Mouse (Mus musculus) bone marrow macrophage, adult 2 months (primary cell): ENCODE data around the gene Lgals9. TPM values are rescaled to one million over a fixed set of nuclear protein-coding genes. Genes with fewer than 3 reads are reported as not detected.
A peak's percentile ranks its signal among the peaks of the same experiment; 100 is the strongest.

Experiments
- H3K27ac ChIP-seq: 2 replicates; pipeline ENCODE4 v1.5.1; 2012; ENCODE audit warnings: low read depth, low read length; ENCODE audit not compliant: insufficient read depth
- H3K4me1 ChIP-seq: 2 replicates; pipeline ENCODE4 v1.6.1; 2012; ENCODE audit warnings: low read length; ENCODE audit not compliant: control insufficient read depth, insufficient read depth
- H3K4me3 ChIP-seq: 2 replicates; pipeline ENCODE4 v1.5.1; 2012; ENCODE audit warnings: mild to moderate bottlenecking, low read length, moderate library complexity; ENCODE audit not compliant: insufficient read depth
- CTCF ChIP-seq: IDR thresholded peaks from 2 replicates; pipeline ENCODE4 v1.5.1; 2012; ENCODE audit warnings: low read depth, mild to moderate bottlenecking, low read length, moderate library complexity
- POLR2A ChIP-seq: IDR thresholded peaks from 2 replicates; pipeline ENCODE4 v1.6.1; 2012; ENCODE audit warnings: mild to moderate bottlenecking, low read depth, low read length, borderline replicate concordance
- polyA plus RNA-seq: library from polyadenylated mRNA; stranded (reverse); fragments of >200 nt; gene quantifications from 2 replicates; pipeline ENCODE4 v1.2.4, GENCODE M21; 2012; ENCODE audit not compliant: missing spikeins, insufficient read depth, insufficient read length

The Lgals9 gene
- polyA plus RNA-seq, 1 experiment = 145 TPM

DNA sequence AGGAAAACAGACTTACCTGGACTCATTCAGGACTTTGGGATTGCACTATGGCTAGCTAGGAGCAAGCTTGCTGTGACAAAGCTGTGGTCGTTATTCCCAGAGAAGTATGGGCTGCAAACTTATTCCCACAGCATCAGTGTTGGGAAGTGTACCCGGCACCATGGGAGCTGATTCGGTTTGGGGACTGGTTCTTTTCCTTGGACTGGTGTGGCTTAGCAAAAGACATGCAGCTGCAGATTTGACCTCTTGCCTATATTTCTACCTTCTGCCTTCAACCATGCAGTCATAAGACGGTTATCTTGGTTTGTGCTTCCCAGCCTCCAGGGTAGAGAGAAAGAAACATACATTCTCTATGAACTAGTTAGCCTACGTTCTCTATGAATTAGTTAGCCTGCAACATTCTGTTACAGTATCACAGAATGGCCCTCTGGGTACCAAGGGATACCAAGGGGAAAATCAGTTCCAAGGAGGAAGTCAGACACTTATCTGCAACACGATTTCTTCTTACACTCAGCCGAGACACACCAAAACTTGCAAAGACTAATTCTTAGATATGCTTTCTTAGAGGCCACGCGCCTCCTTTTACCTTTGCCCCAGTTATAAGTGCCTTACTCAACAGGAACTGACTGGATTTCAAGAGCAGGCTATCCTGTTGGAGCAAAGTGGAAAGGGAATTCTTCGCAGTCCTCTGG is 1.7 kb upstream of the Lgals9 start:
- Histone ChIP-seq H3K4me3 (no peak overlapping the region), H3K27ac (no peak overlapping the region), H3K4me1 (peaks cover 29% of the 10 kb centered on the region)
- TF ChIP-seq POLR2A = no peak
- TF ChIP-seq CTCF = no peak

DNA sequence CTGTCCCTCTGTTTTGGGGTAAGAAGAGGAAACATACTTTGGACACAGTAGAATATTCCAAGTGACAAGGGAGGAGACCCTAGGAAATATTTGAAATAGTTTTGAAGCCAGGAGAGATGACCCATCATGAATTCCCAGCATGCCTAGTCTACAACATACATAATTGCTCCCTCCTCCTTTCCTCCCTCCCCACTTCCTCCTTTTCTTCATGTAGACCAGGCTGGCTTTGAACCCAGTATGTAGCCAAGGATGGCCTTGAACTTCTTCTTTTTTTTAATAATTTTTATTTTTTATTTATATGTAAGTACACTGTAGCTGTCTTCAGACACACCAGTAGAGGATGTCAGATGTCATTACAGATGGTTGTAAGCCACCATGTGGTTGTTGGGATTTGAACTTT is 759 bp upstream of the Lgals9 start:
- H3K4me1 ChIP-seq = peaks cover 29% of the 10 kb centered on the region
- peak overlapping the region; percentile 25; the same call in 1 of the 2 replicates for H3K27ac ChIP-seq
- TF ChIP-seq POLR2A = no peak
- TF ChIP-seq CTCF = no peak
- H3K4me3 ChIP-seq = no peak overlapping the region

DNA sequence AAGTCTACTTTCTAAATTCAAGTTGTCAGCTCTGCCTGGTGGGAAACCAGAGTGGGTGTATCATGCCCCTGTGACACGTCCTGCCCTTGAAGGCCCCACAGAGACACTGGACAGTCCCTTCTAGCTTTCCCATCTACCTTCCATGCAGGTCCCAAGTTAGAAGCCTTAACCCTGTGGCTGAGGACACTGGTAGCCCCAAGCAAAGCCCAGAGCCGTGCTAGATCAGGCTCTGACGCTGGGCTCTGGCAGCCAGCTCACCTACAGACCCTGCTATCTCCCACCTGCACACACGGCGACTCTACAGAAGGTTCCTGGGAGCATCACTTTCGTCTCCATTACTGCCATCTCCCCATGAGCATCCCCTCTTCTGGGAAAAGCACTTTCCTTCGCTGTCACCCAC is 1.2 kb downstream of the Lgals9 start:
- H3K27ac ChIP-seq = peak overlapping the region; percentile 68
- H3K4me1 ChIP-seq = peaks cover 29% of the 10 kb centered on the region
- TF ChIP-seq CTCF = no peak
- no peak for TF ChIP-seq POLR2A
- H3K4me3 ChIP-seq = peak overlapping the region; percentile 64

DNA sequence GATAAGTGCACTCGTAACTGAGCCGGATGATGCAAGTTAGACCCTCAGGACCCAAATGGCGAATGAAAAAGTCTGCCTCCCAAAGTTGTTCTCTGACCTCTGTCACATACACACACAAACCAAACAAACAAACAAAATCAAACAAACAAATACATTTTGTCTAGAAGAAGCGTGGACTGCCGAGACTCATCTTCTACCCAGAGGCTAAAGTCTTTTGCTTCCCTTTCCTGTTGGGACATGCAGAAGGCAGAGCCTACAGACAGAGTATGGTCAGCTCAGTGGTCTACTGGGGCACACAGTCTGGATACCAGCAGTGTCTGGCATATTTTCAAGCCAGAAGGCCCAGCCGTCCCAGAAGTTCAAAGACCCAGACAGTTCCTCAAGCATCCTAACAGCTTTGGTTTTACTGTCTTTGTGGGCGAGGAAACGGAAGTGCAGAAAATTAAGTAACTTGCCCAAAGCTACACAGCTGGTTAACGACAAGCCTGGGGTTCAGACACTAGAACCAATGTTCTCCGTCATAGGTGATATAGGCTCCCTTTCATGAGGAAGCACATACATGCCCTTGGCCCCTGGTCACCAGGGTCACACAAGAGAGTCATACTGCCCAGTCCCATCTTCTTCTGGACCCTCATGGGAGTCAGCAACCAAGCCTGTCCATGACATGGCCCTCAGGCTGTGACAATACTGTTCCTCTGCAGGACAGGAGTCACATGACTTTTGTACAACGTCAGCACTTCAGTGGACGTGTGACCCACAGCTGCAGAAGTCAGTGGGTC is 2.0 kb downstream of the Lgals9 start:
- peaks cover 29% of the 10 kb centered on the region for H3K4me1 ChIP-seq
- TF ChIP-seq CTCF (no peak), POLR2A (no peak)
- peak overlapping the region; percentile 68 for H3K27ac ChIP-seq
- H3K4me3 ChIP-seq = peak overlapping the region; percentile 64

DNA sequence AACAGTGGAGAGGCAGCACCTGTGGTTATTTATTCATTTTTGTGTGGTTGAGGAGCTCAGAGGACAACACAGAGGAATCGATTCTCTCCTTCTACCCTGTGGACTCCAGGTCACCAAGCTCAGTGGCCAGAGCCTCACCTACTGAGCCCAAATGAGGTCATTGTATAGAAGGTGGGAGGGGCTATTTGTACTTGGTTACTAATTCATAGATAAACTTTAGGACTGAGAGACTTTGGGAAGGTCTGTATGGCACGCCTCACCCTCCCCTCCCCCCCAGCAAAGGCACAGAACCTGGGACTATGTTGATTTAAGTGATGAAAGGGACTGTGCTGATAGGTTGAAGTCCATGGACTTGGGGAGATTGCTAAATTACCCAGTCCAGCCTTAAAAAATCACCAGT is 2.7 kb downstream of the Lgals9 start:
- peaks cover 29% of the 10 kb centered on the region for H3K4me1 ChIP-seq
- no peak for TF ChIP-seq CTCF
- TF ChIP-seq POLR2A = no peak
- peak overlapping the region; percentile 68; the same call in 1 of the 2 replicates for H3K27ac ChIP-seq
- no peak overlapping the region; the same call in 1 of the 2 replicates for H3K4me3 ChIP-seq

DNA sequence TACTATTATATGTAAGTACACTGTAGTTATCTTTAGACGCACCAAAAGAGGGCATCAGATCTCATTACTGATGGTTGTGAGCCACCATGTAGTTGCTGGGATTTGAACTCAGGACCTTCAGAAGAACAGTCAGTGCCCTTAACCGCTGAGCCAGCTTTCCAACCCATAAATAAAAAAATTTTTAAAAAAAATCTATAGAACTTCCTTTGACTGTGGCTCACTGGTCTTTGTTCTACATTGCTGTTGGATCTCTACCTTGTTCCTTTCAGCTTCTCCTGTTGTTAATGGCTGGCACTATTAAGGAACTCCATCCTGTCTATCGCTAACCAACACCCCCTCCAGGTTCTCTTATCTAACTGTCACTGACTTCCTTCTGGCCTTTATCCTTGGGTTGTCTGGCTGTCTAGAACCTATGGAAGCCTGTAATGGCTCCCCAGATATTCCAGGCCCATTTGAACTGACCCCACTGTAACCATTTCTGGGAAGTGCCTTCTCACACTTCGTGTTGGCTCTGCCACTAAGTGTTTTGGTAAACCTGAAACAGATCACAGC is 4.6 kb downstream of the Lgals9 start:
- Histone ChIP-seq H3K4me3 (no peak overlapping the region), H3K27ac (no peak overlapping the region), H3K4me1 (peaks cover 22% of the 10 kb centered on the region)

DNA sequence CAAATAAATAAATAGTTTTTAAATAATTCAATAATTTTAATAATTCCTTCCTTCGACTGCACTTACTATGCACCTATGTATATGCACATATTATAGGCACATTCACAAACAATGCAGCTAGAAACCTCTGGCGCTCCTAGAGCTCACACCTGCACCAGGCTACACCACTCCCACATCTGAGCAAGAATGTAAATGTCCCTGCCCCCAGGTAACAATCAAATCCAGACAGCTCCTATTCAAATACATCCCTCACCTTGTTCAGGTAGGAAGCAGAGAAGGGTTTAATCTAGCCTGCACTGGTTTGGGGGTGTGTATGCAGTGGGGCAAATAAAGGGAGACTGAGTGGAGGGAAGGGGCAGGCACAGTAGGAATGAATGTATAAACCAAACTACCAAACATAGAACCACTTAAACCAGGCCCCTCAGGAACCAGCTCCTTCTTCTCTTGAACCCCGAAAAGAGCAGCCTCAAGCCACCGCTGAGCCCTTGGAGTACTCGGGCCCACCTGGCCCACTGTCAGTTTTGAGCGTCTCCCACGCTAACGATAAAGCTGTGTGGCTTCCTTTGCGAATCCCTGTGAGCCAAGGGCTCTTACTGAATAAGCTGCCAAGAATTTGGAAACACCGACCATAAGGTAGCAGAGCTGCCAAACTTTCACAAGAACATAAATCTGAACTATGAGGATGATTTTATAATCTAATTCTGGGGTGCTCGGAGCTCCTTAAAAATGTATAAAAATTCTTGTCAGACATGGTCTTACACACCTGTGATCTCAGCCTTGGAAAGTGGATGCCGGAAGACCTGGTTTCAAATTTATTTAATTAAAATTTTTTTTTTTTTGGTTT is 6.3 kb downstream of the Lgals9 start:
- H3K4me3 ChIP-seq = no peak overlapping the region
- peaks cover 16% of the 10 kb centered on the region for H3K4me1 ChIP-seq
- TF ChIP-seq POLR2A = no peak
- TF ChIP-seq CTCF = no peak
- no peak overlapping the region for H3K27ac ChIP-seq

More for the DNA sequence above, 4.6 kb downstream of the Lgals9 start:
- TF ChIP-seq POLR2A (no peak), CTCF (no peak)

DNA sequence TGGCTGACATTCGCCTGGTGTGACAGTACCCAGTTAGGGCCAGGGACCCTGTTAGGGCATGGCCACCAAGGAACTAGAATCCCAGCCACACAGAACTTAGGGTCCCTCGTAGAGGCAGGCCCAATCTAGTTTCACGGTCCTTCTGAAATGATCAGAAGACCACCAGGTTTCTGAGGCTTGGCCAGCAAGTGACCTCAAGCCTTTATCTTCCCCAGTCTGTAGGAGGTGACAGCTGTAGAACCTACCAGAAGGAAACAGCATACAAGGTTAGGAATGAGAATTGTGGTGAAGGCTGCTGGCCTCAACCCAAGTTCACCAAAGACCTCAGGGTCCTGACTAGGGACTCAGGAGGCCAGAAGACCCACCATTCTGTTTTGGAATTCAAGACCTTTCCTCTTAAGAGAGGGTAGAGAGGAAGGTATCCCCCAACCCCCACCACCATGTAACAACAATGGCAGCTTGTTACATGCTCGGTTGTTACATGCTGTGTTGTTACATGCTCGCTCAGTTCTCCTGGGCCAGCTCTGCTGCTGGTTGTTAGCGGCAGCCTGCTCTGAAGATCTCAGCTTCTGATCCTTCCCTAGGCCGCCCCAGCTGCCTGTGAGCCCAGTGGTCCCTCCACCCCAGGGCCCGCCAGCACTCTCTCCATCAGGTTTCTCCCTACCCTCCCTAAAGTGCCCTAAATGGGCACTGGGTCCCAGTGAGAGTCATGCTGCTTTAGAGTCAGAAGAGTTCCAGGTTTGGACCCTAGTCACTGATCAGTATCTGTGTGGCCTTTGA is 7.8 kb downstream of the Lgals9 start:
- no peak overlapping the region for H3K4me3 ChIP-seq
- TF ChIP-seq POLR2A (no peak), CTCF (no peak)
- no peak overlapping the region for H3K27ac ChIP-seq
- H3K4me1 ChIP-seq = peaks cover 4% of the 10 kb centered on the region
